Mouse (Mus musculus) stomach, embryonic 14.5 days (tissue): ENCODE results near the gene Dgke. TPM values are rescaled to one million over a fixed set of nuclear protein-coding genes. Genes with fewer than 3 reads are reported as not detected.
A peak's percentile ranks its signal among the peaks of the same experiment; 100 is the strongest.

Source experiments
- ATAC-seq: fragments of 200-750 bp; cut with Nextera tagmentation; 2 replicates; pipeline ENCODE4 v1.8.0; 2017; ENCODE audit warnings: low read depth, moderate TSS enrichment; ENCODE audit not compliant: insufficient number of reproducible peaks, insufficient read depth, low FRiP score
- H3K27ac ChIP-seq: fragments of 300-500 bp; sonication (generic); 2 replicates; pipeline ENCODE4 v1.5.1; 2014; ENCODE audit warnings: mild to moderate bottlenecking, low read length, moderate library complexity, mixed read lengths
- H3K27me3 ChIP-seq: fragments of 300-500 bp; sonication (generic); 2 replicates; pipeline ENCODE4 v1.6.1; 2014; ENCODE audit warnings: low read length, control low read depth, mixed read lengths; ENCODE audit not compliant: control insufficient read depth, insufficient read depth
- H3K36me3 ChIP-seq: fragments of 300-500 bp; sonication (generic); 2 replicates; pipeline ENCODE4 v1.6.1; 2014; ENCODE audit warnings: mild to moderate bottlenecking, control low read depth, low read length, moderate library complexity, mixed read lengths; ENCODE audit not compliant: control insufficient read depth, insufficient read depth
- H3K4me1 ChIP-seq: fragments of 300-500 bp; sonication (generic); 2 replicates; pipeline ENCODE4 v1.6.1; 2014; ENCODE audit warnings: low read length, control low read depth, mixed read lengths; ENCODE audit not compliant: control insufficient read depth, insufficient read depth
- H3K4me2 ChIP-seq: fragments of 300-500 bp; sonication (generic); replicated peaks from 2 replicates; pipeline ENCODE4 v1.6.1; 2014; ENCODE audit warnings: low read depth, low read length, control low read depth
- H3K4me3 ChIP-seq: fragments of 300-500 bp; sonication (generic); 2 replicates; pipeline ENCODE4 v1.5.1; 2014; ENCODE audit warnings: low read depth, low read length, control low read depth
- H3K9ac ChIP-seq: fragments of 300-500 bp; sonication (generic); replicated peaks from 2 replicates; pipeline ENCODE4 v1.6.1; 2014; ENCODE audit warnings: low read depth, mild to moderate bottlenecking, control low read depth, low read length, moderate library complexity, mixed read lengths
- H3K9me3 ChIP-seq: fragments of 300-500 bp; sonication (generic); 2 replicates; pipeline ENCODE4 v1.6.1; 2016; ENCODE audit warnings: low read depth, low read length, control low read depth; ENCODE audit not compliant: control insufficient read depth
- WGBS: fragments of 180-500 bp; shearing (Covaris S2); extraction: QIAGEN DNeasy Blood & Tissue Kit; methylation state at CpG from one replicate; pipeline ENCODE4 v1.1.7; 2014; 5-methylcytosine and 5-hydroxymethylcytosine counted together
- polyA plus RNA-seq: library from polyadenylated mRNA; unstranded; fragments of >200 nt; fragmentation: Nextera tagmentation; extraction: Ambion mirVana; gene quantifications from 2 replicates; pipeline ENCODE4 v1.2.1, GENCODE M21; 2014

The Dgke gene
- polyA plus RNA-seq, 1 experiment from 2014 or later, result 5.2 TPM

- H3K36me3 ChIP-seq, result peaks cover 22% of the 10 kb centered on the region; the same call in 1 of the 2 replicates
- no peaks in the 10 kb centered on the region for H3K9me3 ChIP-seq
- H3K9ac ChIP-seq, result no peak overlapping the region
- H3K4me3 ChIP-seq, result no peak overlapping the region
- no peaks in the 10 kb centered on the region for H3K27me3 ChIP-seq
- H3K4me1 ChIP-seq, result no peaks in the 10 kb centered on the region
- H3K27ac ChIP-seq, result no peak overlapping the region
- no peak for ATAC-seq
- 87% methylated on average over 5 of the region's 5 CpGs for WGBS
- H3K4me2 ChIP-seq, result no peak overlapping the region
Observed at GRCm38 (mm10) chr11:89012241-89012640, 54.4 kb downstream of the Dgke start.

DNA sequence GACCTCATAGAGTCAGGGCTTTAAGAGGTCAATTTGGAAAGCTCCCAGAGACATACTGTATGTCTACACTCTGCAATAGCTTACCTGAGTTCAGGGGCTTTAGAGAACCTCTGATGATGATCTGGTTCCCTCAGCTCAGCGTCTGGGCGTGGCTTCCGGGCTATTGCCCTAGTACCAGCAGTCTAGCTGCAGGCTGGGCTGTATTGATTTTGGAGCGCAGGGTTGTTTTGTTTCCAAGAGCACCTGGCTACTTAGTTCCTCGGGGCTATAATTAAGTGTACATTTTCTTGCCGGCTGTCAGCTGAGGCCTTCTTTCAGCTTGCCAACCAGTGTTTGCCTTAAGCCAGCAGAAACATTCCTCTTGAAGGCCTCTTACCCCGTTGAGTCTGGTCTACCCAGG is 57.2 kb downstream of the Dgke start:
- H3K4me2 ChIP-seq, result no peak overlapping the region
- no peaks in the 10 kb centered on the region for H3K4me1 ChIP-seq
- no peaks in the 10 kb centered on the region for H3K27me3 ChIP-seq
- H3K4me3 ChIP-seq, result no peak overlapping the region
- H3K27ac ChIP-seq, result no peak overlapping the region
- 57% methylated on average over 7 of the region's 7 CpGs for WGBS
- ATAC-seq, result no peak
- H3K36me3 ChIP-seq, result peaks cover 25% of the 10 kb centered on the region
- no peak overlapping the region for H3K9ac ChIP-seq
- H3K9me3 ChIP-seq, result no peaks in the 10 kb centered on the region

GRCm38 (mm10) chr11:89009066-89009465 is 57.6 kb downstream of the Dgke start:
- H3K4me3 ChIP-seq, result no peak overlapping the region
- no peaks in the 10 kb centered on the region for H3K27me3 ChIP-seq
- no peaks in the 10 kb centered on the region for H3K4me1 ChIP-seq
- 84% methylated on average over 9 of the region's 9 CpGs for WGBS
- H3K4me2 ChIP-seq, result no peak overlapping the region
- no peak for ATAC-seq
- H3K27ac ChIP-seq, result no peak overlapping the region
- peaks cover 25% of the 10 kb centered on the region for H3K36me3 ChIP-seq
- no peak overlapping the region for H3K9ac ChIP-seq
- no peaks in the 10 kb centered on the region for H3K9me3 ChIP-seq

DNA sequence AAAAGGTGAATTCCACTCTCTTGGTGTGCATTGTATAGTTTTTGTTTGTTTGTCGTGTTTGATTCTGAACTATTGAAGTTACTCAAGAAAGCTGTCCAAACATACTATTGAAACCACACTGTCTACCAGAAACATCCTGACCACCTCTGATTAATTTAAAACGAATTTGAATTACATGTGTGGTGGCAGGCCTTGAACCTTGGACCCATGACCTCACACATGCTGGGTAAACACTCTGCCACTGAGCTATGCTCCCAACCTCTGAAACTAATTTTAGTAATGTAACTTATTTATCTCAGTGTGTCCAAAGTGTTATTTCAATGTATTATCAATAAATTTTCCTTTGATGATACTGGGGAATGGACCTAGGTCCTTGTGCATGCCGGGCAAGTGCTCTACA is 59.1 kb downstream of the Dgke start:
- Histone ChIP-seq H3K4me1 (no peaks in the 10 kb centered on the region), H3K36me3 (peaks cover 17% of the 10 kb centered on the region), H3K27ac (no peak overlapping the region), H3K9ac (no peak overlapping the region), H3K4me2 (no peak overlapping the region), H3K27me3 (no peaks in the 10 kb centered on the region), H3K4me3 (no peak overlapping the region), H3K9me3 (no peaks in the 10 kb centered on the region)
- ATAC-seq, result no peak
- whole genome bisulfite sequencing, result 78% methylated on average over 3 of the region's 3 CpGs

DNA sequence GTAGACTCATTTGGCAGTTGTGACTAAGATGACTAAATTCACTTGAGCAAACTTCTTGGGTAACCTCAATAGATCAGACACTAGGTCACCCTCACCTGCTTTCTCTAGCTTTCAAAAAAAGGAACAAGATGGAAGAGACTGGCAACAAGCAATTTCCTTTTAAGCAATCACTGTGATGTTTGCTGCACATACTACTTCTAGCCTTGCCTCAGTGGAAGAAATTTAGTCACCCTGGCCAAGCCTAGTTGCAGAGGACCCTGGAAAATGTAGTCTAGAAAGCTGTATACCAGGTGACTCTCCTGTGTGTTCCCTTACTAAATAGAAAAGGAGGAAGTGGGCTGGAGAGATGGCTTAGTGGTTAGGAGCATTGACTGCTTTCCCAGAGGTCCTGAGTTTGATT is 60.2 kb downstream of the Dgke start:
- Histone ChIP-seq H3K4me2 (no peak overlapping the region), H3K36me3 (peaks cover 7% of the 10 kb centered on the region), H3K9me3 (no peaks in the 10 kb centered on the region), H3K27ac (no peak overlapping the region), H3K27me3 (no peaks in the 10 kb centered on the region), H3K4me3 (no peak overlapping the region), H3K4me1 (peaks cover 2% of the 10 kb centered on the region; the same call in 1 of the 2 replicates), H3K9ac (no peak overlapping the region)
- ATAC-seq, result no peak

DNA sequence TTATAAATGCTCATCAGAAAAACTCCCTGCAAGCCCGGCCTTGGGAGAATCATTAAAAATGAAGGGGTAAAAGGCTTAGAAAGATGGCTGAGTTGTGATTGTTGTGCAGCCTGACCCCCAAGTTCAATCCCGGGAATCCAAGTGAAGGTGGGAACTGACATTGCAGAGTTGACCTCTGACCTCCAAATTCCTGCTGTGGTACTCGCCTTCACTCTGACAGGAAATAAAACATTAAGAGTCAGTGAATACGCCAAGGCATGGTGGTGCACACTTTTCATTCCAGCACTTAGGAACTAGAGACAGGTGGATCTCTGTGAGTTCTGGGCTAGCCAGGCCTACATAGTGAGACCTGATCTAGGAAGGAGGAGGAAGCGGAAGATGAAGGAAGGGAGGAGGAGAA is 61.2 kb downstream of the Dgke start:
- Histone ChIP-seq H3K9ac (no peak overlapping the region), H3K4me2 (no peak overlapping the region), H3K4me1 (peaks cover 2% of the 10 kb centered on the region; the same call in 1 of the 2 replicates), H3K9me3 (no peaks in the 10 kb centered on the region), H3K27ac (no peak overlapping the region), H3K4me3 (no peak overlapping the region), H3K27me3 (no peaks in the 10 kb centered on the region), H3K36me3 (peaks cover 3% of the 10 kb centered on the region)
- ATAC-seq, result no peak
- WGBS, result 58% methylated on average over 5 of the region's 5 CpGs

DNA sequence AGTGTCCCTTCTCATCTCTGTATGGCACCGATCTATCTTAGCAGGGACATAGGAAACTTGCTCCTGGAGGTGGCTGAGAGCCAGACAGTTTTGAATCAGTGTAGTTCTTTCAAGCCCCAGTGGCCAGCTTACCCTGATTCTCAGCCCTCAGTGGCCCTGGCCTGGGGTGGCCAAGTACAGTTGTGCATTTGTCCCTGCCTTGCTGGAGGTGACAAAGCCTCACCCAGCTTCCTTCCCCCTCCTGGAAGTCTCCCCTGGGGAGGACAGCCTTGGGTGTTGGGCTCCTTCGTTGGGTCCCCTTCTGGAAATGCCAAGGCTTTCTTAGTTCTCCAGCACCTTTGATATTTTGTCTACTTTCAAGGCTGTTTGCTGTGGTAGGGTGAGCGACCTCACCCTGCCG is 62.9 kb downstream of the Dgke start:
- Histone ChIP-seq H3K4me3 (no peak overlapping the region), H3K9ac (no peak overlapping the region), H3K4me2 (no peak overlapping the region), H3K4me1 (peaks cover 2% of the 10 kb centered on the region; the same call in 1 of the 2 replicates), H3K27ac (no peak overlapping the region), H3K36me3 (peaks cover 3% of the 10 kb centered on the region; the same call in 1 of the 2 replicates), H3K9me3 (no peaks in the 10 kb centered on the region), H3K27me3 (no peaks in the 10 kb centered on the region)
- 64% methylated on average over 4 of the region's 4 CpGs for WGBS
- no peak for ATAC-seq

GRCm38 (mm10) chr11:89003078-89003477 is 63.6 kb downstream of the Dgke start:
- no peak overlapping the region for H3K9ac ChIP-seq
- H3K9me3 ChIP-seq, result no peaks in the 10 kb centered on the region
- no peak for ATAC-seq
- no peak overlapping the region for H3K4me3 ChIP-seq
- peaks cover 3% of the 10 kb centered on the region; the same call in 1 of the 2 replicates for H3K36me3 ChIP-seq
- H3K4me1 ChIP-seq, result peaks cover 2% of the 10 kb centered on the region; the same call in 1 of the 2 replicates
- H3K27ac ChIP-seq, result no peak overlapping the region
- no peaks in the 10 kb centered on the region for H3K27me3 ChIP-seq
- WGBS, result 30% methylated on average over 6 of the region's 6 CpGs
- peak overlapping the region; percentile 15; the same call in 1 of the 2 replicates for H3K4me2 ChIP-seq

DNA sequence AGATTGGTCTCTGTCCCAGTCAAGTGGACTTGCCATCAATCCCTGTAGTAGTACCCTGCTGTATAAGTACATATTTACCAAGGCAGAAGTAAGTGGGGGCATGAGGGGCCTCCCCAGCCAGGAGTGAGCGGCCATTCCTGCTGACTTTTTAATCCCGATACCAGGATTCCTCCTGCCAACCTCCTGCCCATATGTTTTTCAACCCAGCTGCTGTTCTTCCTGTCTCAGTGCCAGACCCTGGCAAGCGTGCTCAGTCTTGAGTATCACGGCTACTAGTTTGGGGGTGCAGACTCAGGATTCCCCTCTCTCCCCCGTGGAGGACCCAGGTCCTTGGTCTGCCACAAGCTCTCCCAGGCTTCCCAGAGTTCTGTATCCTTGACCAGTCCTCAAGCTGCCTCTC is 64.0 kb downstream of the Dgke start:
- Histone ChIP-seq H3K9ac (no peak overlapping the region), H3K4me2 (peak overlapping the region; percentile 15; the same call in 1 of the 2 replicates), H3K27ac (no peak overlapping the region), H3K36me3 (peaks cover 3% of the 10 kb centered on the region; the same call in 1 of the 2 replicates), H3K27me3 (no peaks in the 10 kb centered on the region), H3K9me3 (no peaks in the 10 kb centered on the region), H3K4me3 (no peak overlapping the region), H3K4me1 (peaks cover 2% of the 10 kb centered on the region; the same call in 1 of the 2 replicates)
- 65% methylated on average over 5 of the region's 5 CpGs for WGBS
- ATAC-seq, result no peak
